Mouse (Mus musculus) G1E (cell line): ENCODE measurements around the gene Cdc37l1. TPM values are rescaled to one million over a fixed set of nuclear protein-coding genes. Genes with fewer than 3 reads are reported as not detected.

Source experiments
- ATAC-seq: 2 replicates; pipeline ENCODE4 v1.8.0; 2016; ENCODE audit warnings: mild to moderate bottlenecking; ENCODE audit not compliant: insufficient number of reproducible peaks, poor library complexity, low FRiP score, severe bottlenecking; ENCODE audit errors: extremely low read depth
- DNase-seq: peaks from one replicate; pipeline ENCODE4 v3.0.0; 2012; ENCODE audit warnings: low spot score
- H3K27me3 ChIP-seq: 2 replicates; pipeline ENCODE4 v1.6.1; 2012; ENCODE audit warnings: mild to moderate bottlenecking, low read length, inconsistent platforms; ENCODE audit not compliant: insufficient read depth
- H3K36me3 ChIP-seq: replicated peaks from 2 replicates; pipeline ENCODE3; 2012; ENCODE audit warnings: mild to moderate bottlenecking, inconsistent platforms
- H3K4me1 ChIP-seq: 2 replicates; pipeline ENCODE4 v1.6.1; 2012; ENCODE audit warnings: low read depth, low read length, inconsistent platforms, mixed read lengths; ENCODE audit not compliant: insufficient read depth
- H3K4me3 ChIP-seq: 2 replicates; pipeline ENCODE4 v1.5.1; 2012; ENCODE audit warnings: low read depth, mild to moderate bottlenecking, inconsistent platforms, low read length, moderate library complexity, mixed read lengths
- H3K9me3 ChIP-seq: replicated peaks from 2 replicates; pipeline ENCODE4 v1.6.1; 2012; ENCODE audit warnings: inconsistent platforms
- CTCF ChIP-seq: IDR thresholded peaks from 2 replicates; pipeline ENCODE4 v1.5.1; 2012; ENCODE audit warnings: low read depth, low read length, inconsistent platforms, mixed read lengths
- GATA1 ChIP-seq: IDR thresholded peaks from 2 replicates; pipeline ENCODE4 v1.6.1; 2012; ENCODE audit warnings: borderline replicate concordance, low read length, inconsistent platforms, mixed read lengths
- GATA2 ChIP-seq: IDR thresholded peaks from 2 replicates; pipeline ENCODE4 v1.6.1; 2012; ENCODE audit warnings: low read depth, low read length, inconsistent platforms, borderline replicate concordance
- POLR2AphosphoS5 ChIP-seq: IDR thresholded peaks from 2 replicates; pipeline ENCODE4 v1.6.1; 2012; ENCODE audit warnings: low read depth, low read length, inconsistent platforms; ENCODE audit not compliant: insufficient replicate concordance
- TAL1 ChIP-seq: conservative IDR thresholded peaks from 2 replicates; pipeline ENCODE4 v1.6.1; 2012; ENCODE audit warnings: low read depth, low read length, inconsistent platforms, mixed read lengths
- polyA plus RNA-seq: library from polyadenylated mRNA; stranded (reverse); fragments of >175 nt; gene quantifications from 2 replicates; pipeline ENCODE4 v1.2.3, GENCODE M21; 2012
- total RNA-seq, 2 experiments: library from RNA; stranded (forward) in 1 of 2; stranded (reverse) in 1 of 2; fragments of 200-1000 nt in 1 of 2; fragments of >200 nt in 1 of 2; fragmentation: Nextera tagmentation in 1 of 2; gene quantifications; 2 replicates each; pipeline ENCODE4 v1.2.3; 2014 to 2017

The Cdc37l1 gene
- total and polyA plus RNA-seq, 3 experiments, result 5.1 to 83.8 (median 64.7) TPM

- Histone ChIP-seq H3K4me1 (peaks cover 40% of the 10 kb centered on the region), H3K27me3 (no peaks in the 10 kb centered on the region), H3K4me3 (no peak overlapping the region), H3K9me3 (no peaks in the 10 kb centered on the region), H3K36me3 (peaks cover 4% of the 10 kb centered on the region)
- no peak for TF ChIP-seq POLR2AphosphoS5
- TF ChIP-seq TAL1, result no peak
- TF ChIP-seq GATA2, result no peak
- TF ChIP-seq GATA1, result no peak
- TF ChIP-seq CTCF, result no peak
- DNase-seq (no peak), ATAC-seq (no peak)
Measured at GRCm38 (mm10) chr19:29069195-29069594, 79.0 kb downstream of the Cdc37l1 start.

DNA sequence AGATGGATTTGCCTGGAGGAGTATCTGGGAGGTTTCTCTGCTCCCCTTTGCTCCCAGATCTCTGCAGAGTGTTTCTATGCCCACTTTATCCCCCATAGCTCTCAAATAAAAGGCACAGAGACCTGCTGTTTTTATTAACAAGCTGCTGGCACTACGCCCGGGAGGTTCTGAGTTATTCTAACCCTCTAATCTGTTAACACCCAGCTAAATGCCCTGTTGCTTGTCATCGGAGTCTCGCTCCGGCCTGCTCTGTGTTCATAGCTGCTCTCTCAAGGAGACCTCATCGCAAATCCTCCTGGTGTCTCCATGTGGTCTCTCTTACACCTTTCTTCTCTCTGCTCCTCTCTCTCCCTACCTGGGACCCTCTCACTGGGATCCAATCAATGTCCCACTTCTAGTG is 84.7 kb downstream of the Cdc37l1 start:
- no peak overlapping the region for H3K4me3 ChIP-seq
- no peaks in the 10 kb centered on the region for H3K36me3 ChIP-seq
- ATAC-seq, result no peak
- TF ChIP-seq GATA1 (no peak), GATA2 (no peak), CTCF (no peak), TAL1 (no peak), POLR2AphosphoS5 (no peak)
- peaks cover under 1% of the 10 kb centered on the region; the same call in 1 of the 2 replicates for H3K4me1 ChIP-seq
- no peak for DNase-seq
- H3K27me3 ChIP-seq, result no peaks in the 10 kb centered on the region
- H3K9me3 ChIP-seq, result no peaks in the 10 kb centered on the region

Other genes starting within 250 kb of the Cdc37l1 start
- not detected in 2 replicates for gene Slc1a1, start 155.3 kb upstream of the Cdc37l1 start, total RNA-seq (2014; fragmentation: Nextera tagmentation)
- gene Slc1a1, start 155.3 kb upstream of the Cdc37l1 start, total RNA-seq (2017), result 0.17 and 0.38 TPM in 2 replicates
- gene Slc1a1, start 155.3 kb upstream of the Cdc37l1 start, polyA plus RNA-seq, result not detected in 2 replicates
- 25.5 and 31.2 TPM in 2 replicates for gene Plpp6, start 26.4 kb upstream of the Cdc37l1 start, total RNA-seq (2014; fragmentation: Nextera tagmentation)
- gene Plpp6, start 26.4 kb upstream of the Cdc37l1 start, total RNA-seq (2017), result 7.1 and 8.7 TPM in 2 replicates
- gene Plpp6, start 26.4 kb upstream of the Cdc37l1 start, polyA plus RNA-seq, result 5.8 and 6.4 TPM in 2 replicates
- gene 4430402I18Rik, start 22.6 kb upstream of the Cdc37l1 start, total RNA-seq (2014; fragmentation: Nextera tagmentation), result not detected in 2 replicates
- gene 4430402I18Rik, start 22.6 kb upstream of the Cdc37l1 start, total RNA-seq (2017), result 0.38 TPM in 1 of 2 replicates, not detected in the other
- not detected in 2 replicates for gene 4430402I18Rik, start 22.6 kb upstream of the Cdc37l1 start, polyA plus RNA-seq
- gene Ak3, start 57.6 kb downstream of the Cdc37l1 start, total RNA-seq (2014; fragmentation: Nextera tagmentation), result 158 and 165 TPM in 2 replicates
- 68.5 and 77.6 TPM in 2 replicates for gene Ak3, start 57.6 kb downstream of the Cdc37l1 start, total RNA-seq (2017)
- 27.2 and 37.6 TPM in 2 replicates for gene Ak3, start 57.6 kb downstream of the Cdc37l1 start, polyA plus RNA-seq
- 22.7 and 32.8 TPM in 2 replicates for gene Rcl1, start 111.0 kb downstream of the Cdc37l1 start, total RNA-seq (2014; fragmentation: Nextera tagmentation)
- 47.1 and 49.5 TPM in 2 replicates for gene Rcl1, start 111.0 kb downstream of the Cdc37l1 start, total RNA-seq (2017)
- gene Rcl1, start 111.0 kb downstream of the Cdc37l1 start, polyA plus RNA-seq, result 52.4 and 57.4 TPM in 2 replicates